Mouse (Mus musculus) stomach, postnatal 0 days (tissue): ENCODE measurements around the gene Yeats4. TPM values are rescaled to one million over a fixed set of nuclear protein-coding genes. Genes with fewer than 3 reads are reported as not detected.

ENCODE experiments used
- ATAC-seq: fragments of 200-750 bp; cut with Nextera tagmentation; 2 replicates; pipeline ENCODE4 v1.8.0; 2017; ENCODE audit not compliant: low FRiP score, low TSS enrichment
- DNase-seq: peaks from one replicate; pipeline ENCODE4 v3.0.0-alpha.2; 2016; ENCODE audit warnings: low spot score
- H3K27ac ChIP-seq: fragments of 300-500 bp; sonication (generic); replicated peaks from 2 replicates; pipeline ENCODE4 v1.5.1; 2014; ENCODE audit warnings: mild to moderate bottlenecking, control low read depth
- H3K27me3 ChIP-seq: fragments of 300-500 bp; sonication (generic); 2 replicates; pipeline ENCODE4 v1.6.1; 2014; ENCODE audit warnings: low read length; ENCODE audit not compliant: control insufficient read depth, insufficient read depth
- H3K36me3 ChIP-seq: fragments of 300-500 bp; sonication (generic); 2 replicates; pipeline ENCODE4 v1.6.1; 2014; ENCODE audit warnings: low read length, mixed read lengths; ENCODE audit not compliant: control insufficient read depth, insufficient read depth
- H3K4me1 ChIP-seq: fragments of 300-500 bp; sonication (generic); replicated peaks from 2 replicates; pipeline ENCODE4 v1.6.1; 2014; ENCODE audit warnings: antibody characterized with exemption; ENCODE audit not compliant: control insufficient read depth, insufficient read depth
- H3K4me2 ChIP-seq: fragments of 300-500 bp; sonication (generic); replicated peaks from 2 replicates; pipeline ENCODE4 v1.6.1; 2014; ENCODE audit warnings: low read depth, mild to moderate bottlenecking, control low read depth, moderate library complexity
- H3K4me3 ChIP-seq: fragments of 300-500 bp; sonication (generic); 2 replicates; pipeline ENCODE4 v1.5.1; 2014; ENCODE audit warnings: low read depth, low read length, control low read depth
- H3K9ac ChIP-seq: fragments of 300-500 bp; sonication (generic); 2 replicates; pipeline ENCODE4 v1.6.1; 2014; ENCODE audit warnings: mild to moderate bottlenecking, low read length, control low read depth, mixed read lengths
- H3K9me3 ChIP-seq: fragments of 300-500 bp; sonication (generic); 2 replicates; pipeline ENCODE4 v1.6.1; 2016; ENCODE audit warnings: low read length; ENCODE audit not compliant: control insufficient read depth
- CTCF ChIP-seq: IDR thresholded peaks from 2 replicates; pipeline ENCODE4 v1.5.1; 2016; ENCODE audit warnings: antibody characterized with exemption, low read depth, mild to moderate bottlenecking, moderate library complexity
- EP300 ChIP-seq: optimal IDR thresholded peaks from 2 replicates; pipeline ENCODE3; 2016; ENCODE audit warnings: antibody characterized with exemption
- WGBS: fragments of 180-500 bp; shearing (Covaris S2); extraction: QIAGEN DNeasy Blood & Tissue Kit; methylation state at CpG from one replicate; pipeline ENCODE4 v1.1.7; 2014; 5-methylcytosine and 5-hydroxymethylcytosine counted together
- polyA plus RNA-seq: library from polyadenylated mRNA; unstranded; fragments of >200 nt; fragmentation: Nextera tagmentation; extraction: Ambion mirVana; gene quantifications from 2 replicates; pipeline ENCODE4 v1.2.1, GENCODE M21; 2015

Gene Yeats4
- 36.9 and 38.2 TPM in 2 replicates for polyA plus RNA-seq

GRCm38 (mm10) chr10:117224102-117224990 lies at the start of gene Yeats4:
TSS of gene Yeats4 (minus strand) at chr10:117224507.
- Histone ChIP-seq H3K9ac (peak within 1 kb of the TSS; percentile 96), H3K27ac (peak within 1 kb of the TSS; percentile 99), H3K36me3 (peaks cover 7% of the 10 kb centered on the region; the same call in 1 of the 2 replicates), H3K4me3 (peak within 1 kb of the TSS; percentile 84), H3K9me3 (no peaks in the 10 kb centered on the region), H3K4me2 (peak within 1 kb of the TSS; percentile 75), H3K4me1 (0 out of 2 replicates have a peak, but pooled peaks cover 3% of the 10 kb centered on the region), H3K27me3 (no peaks in the 10 kb centered on the region)
- TF ChIP-seq EP300 (no peak), CTCF (no peak)
- 1% methylated on average over 62 of the region's 63 CpGs for WGBS
- ATAC-seq: peak; percentile 96
- DNase-seq: peak; percentile 94

GRCm38 (mm10) chr10:117272023-117272422 lies 47.7 kb upstream of the Yeats4 start:
- H3K9ac ChIP-seq: no peak overlapping the region
- no peaks in the 10 kb centered on the region for H3K27me3 ChIP-seq
- no peak overlapping the region for H3K27ac ChIP-seq
- H3K4me1 ChIP-seq: no peaks in the 10 kb centered on the region
- no peak for ATAC-seq
- H3K4me3 ChIP-seq: no peak overlapping the region
- H3K9me3 ChIP-seq: no peaks in the 10 kb centered on the region
- H3K36me3 ChIP-seq: no peaks in the 10 kb centered on the region
- H3K4me2 ChIP-seq: no peak overlapping the region
- TF ChIP-seq EP300 (no peak), CTCF (peak; percentile 66)
- DNase-seq: no peak

- no peak for TF ChIP-seq EP300
- Histone ChIP-seq H3K4me2 (no peak overlapping the region), H3K27ac (no peak overlapping the region), H3K27me3 (no peaks in the 10 kb centered on the region), H3K9ac (no peak overlapping the region), H3K4me1 (no peaks in the 10 kb centered on the region), H3K36me3 (no peaks in the 10 kb centered on the region), H3K4me3 (no peak overlapping the region), H3K9me3 (no peaks in the 10 kb centered on the region)
- ATAC-seq (no peak), DNase-seq (no peak)
These were observed 35.6 kb upstream of the Yeats4 start for GRCm38 (mm10) chr10:117259870-117260269.

GRCm38 (mm10) chr10:117238603-117239002 lies 14.3 kb upstream of the Yeats4 start, which contains the start of gene 9530003J23Rik:
TSS of gene 9530003J23Rik (minus strand) at chr10:117238703.
- Histone ChIP-seq H3K4me1 (no peaks in the 10 kb centered on the region), H3K4me2 (no peak within 1 kb of the TSS), H3K27ac (no peak within 1 kb of the TSS), H3K27me3 (no peaks in the 10 kb centered on the region), H3K4me3 (no peak within 1 kb of the TSS), H3K9ac (no peak within 1 kb of the TSS), H3K36me3 (no peaks in the 10 kb centered on the region), H3K9me3 (no peaks in the 10 kb centered on the region)
- no peak for TF ChIP-seq CTCF
- TF ChIP-seq EP300: no peak
- no peak for ATAC-seq
- 74% methylated on average over 12 of the region's 12 CpGs for WGBS
- no peak for DNase-seq

- Histone ChIP-seq H3K4me2 (peak overlapping the region; percentile 32; the same call in 1 of the 2 replicates), H3K27me3 (no peaks in the 10 kb centered on the region), H3K27ac (no peak overlapping the region), H3K4me1 (no peaks in the 10 kb centered on the region), H3K4me3 (peak overlapping the region; percentile 1; the same call in 1 of the 2 replicates), H3K9me3 (no peaks in the 10 kb centered on the region), H3K36me3 (no peaks in the 10 kb centered on the region), H3K9ac (no peak overlapping the region)
- 30% methylated on average over 11 of the region's 11 CpGs for WGBS
- no peak for ATAC-seq
- TF ChIP-seq EP300: no peak
- peak; percentile 13; the same call in 1 of the 2 replicates for TF ChIP-seq CTCF
- no peak for DNase-seq
These were observed 11.6 kb upstream of the Yeats4 start for GRCm38 (mm10) chr10:117235866-117236265.

- TF ChIP-seq EP300 (no peak), CTCF (no peak)
- no peak for DNase-seq
- whole genome bisulfite sequencing: 54% methylated on average over 4 of the region's 4 CpGs
- H3K27ac ChIP-seq: no peak overlapping the region
- no peaks in the 10 kb centered on the region for H3K4me1 ChIP-seq
- ATAC-seq: no peak
- H3K9me3 ChIP-seq: no peaks in the 10 kb centered on the region
- H3K4me2 ChIP-seq: no peak overlapping the region
- no peaks in the 10 kb centered on the region for H3K27me3 ChIP-seq
- no peaks in the 10 kb centered on the region for H3K36me3 ChIP-seq
- H3K4me3 ChIP-seq: no peak overlapping the region
- no peak overlapping the region for H3K9ac ChIP-seq
These were observed 10.5 kb upstream of the Yeats4 start for GRCm38 (mm10) chr10:117234825-117235224.
